Mouse (Mus musculus) lung, adult 2 months (tissue): ENCODE results near the gene Rmnd5b.
A peak's percentile ranks its signal among the peaks of the same experiment; 100 is the strongest.

Experiments
- CTCF ChIP-seq: fragments of 200-500 bp; IDR thresholded peaks from 2 replicates; pipeline ENCODE4 v1.5.1; 2011; ENCODE audit warnings: mild to moderate bottlenecking, low read length, control low read depth; ENCODE audit not compliant: insufficient read depth
- POLR2A ChIP-seq: fragments of 200-500 bp; IDR thresholded peaks from 2 replicates; pipeline ENCODE4 v1.6.1; 2011; ENCODE audit warnings: low read depth, mild to moderate bottlenecking, control low read depth, low read length, borderline replicate concordance; ENCODE audit errors: extremely low read depth

DNA sequence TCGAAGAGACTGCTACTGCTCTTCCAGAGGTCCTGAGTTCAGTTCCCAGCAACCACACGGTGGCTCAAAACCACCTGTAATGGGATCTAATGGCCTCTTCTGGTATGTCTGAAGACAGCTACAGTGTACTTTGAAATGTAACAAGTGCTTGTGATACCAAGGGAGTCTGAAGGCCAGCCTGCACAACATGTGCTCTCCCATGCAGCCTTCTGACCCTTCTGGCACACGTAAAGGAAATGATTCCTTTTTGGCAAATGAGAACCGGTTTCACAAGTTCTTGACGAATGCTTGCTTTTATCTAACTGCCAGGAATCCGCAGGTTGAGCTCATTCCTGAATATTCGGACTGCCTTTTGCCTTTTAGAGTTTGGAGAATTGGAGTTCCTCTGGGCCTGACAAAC lies 20.6 kb downstream of the Rmnd5b start:
- no peak for TF ChIP-seq CTCF
- TF ChIP-seq POLR2A: peak; percentile 31; the same call in 1 of the 2 replicates
